Mouse (Mus musculus) heart, adult 11 months (tissue): ENCODE results near the gene Vps16.
A peak's percentile ranks its signal among the peaks of the same experiment; 100 is the strongest.

Experiments
- DNase-seq: peaks from one replicate; pipeline ENCODE4 v3.0.0; 2022

Gene Vps16

GRCm38 (mm10) chr2:130466438-130466837, 42.3 kb downstream of the Vps16 start:
- DNase-seq, result no peak

GRCm38 (mm10) chr2:130469366-130469765, 45.2 kb downstream of the Vps16 start:
- DNase-seq, result no peak

DNA sequence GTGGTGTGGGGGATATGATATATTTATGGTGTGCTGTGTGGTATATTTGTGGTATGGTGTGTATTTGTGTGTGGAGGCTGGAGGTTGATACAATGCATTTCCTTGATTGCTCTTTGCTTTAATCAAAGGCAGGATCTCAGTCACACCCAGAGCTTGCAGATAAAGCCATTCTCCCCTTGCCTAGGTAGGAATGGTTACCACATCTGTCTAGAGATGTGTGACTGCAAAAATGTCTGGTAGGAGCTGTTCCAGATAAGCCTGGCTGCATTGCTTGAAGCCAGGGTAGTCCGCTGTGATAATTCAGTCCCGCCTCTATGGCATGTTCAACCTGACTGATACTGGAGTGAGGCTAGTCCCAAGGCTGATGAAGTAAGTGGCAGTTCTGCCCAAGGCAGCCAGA, 45.8 kb downstream of the Vps16 start:
- DNase-seq, result no peak

GRCm38 (mm10) chr2:130472908-130473510, 48.9 kb downstream of the Vps16 start:
- peak; percentile 83 for DNase-seq

DNA sequence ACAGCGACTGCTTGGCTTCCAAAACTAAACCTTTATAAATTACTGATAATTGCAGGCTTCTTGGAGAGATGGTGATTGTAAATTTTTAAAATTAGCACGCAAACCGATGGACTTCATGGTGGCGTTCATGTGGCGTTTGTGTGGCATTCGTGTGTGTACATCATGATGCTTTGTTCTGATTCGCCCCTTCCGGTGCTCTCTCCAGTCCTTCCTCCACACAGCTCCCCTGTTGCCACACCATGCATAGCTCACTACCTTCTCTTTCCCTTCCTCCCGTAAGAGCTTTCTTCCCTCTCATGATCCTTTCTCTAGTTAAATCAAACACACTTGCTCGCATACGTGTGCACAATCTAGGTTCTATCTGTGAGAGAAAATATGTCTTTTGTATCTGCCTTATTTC, 51.6 kb downstream of the Vps16 start:
- DNase-seq, result no peak

- peak; percentile 94 for DNase-seq
These were observed 52.6 kb downstream of the Vps16 start for GRCm38 (mm10) chr2:130476666-130477297.

- DNase-seq, result no peak
These were observed 58.0 kb downstream of the Vps16 start for GRCm38 (mm10) chr2:130482177-130482576.

DNA sequence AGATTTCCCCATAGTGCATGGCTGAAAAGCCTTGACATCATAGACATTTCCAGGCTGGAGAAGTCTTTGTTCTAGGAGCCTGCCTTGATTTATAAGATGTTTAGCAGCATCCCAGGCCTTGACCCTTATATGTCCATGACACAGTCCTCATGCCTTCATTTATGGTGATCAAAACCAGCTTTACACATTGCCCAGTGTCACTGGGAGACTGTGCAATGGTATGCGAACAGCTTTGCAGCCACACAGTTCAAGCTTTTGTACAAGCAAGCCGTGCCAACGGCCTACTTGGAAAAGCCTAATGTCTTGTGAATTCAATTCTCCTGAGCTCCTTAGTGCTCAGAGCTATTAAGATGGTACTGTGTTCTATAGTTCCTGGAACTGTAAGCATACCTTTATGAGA, 58.6 kb downstream of the Vps16 start:
- DNase-seq, result no peak

DNA sequence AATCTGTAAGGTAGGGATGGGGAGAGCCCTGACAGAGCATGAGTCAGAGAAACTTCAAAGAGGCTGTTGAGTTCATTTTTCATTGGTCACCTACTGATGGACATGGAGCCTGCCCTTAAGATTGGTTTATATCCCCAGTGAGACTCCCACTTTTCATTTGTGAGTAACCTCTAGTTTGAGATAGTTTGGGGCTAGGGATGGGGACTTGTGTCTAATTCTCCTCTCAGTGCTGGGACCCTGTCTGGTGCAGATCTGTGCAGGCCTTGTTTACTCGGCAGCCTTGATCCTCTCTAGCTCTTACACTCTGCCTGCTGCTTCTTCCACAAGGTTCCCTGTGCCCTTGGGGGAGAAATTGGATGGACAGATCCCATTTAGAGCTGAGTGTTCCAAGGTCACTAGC, 60.1 kb downstream of the Vps16 start:
- DNase-seq, result no peak

DNA sequence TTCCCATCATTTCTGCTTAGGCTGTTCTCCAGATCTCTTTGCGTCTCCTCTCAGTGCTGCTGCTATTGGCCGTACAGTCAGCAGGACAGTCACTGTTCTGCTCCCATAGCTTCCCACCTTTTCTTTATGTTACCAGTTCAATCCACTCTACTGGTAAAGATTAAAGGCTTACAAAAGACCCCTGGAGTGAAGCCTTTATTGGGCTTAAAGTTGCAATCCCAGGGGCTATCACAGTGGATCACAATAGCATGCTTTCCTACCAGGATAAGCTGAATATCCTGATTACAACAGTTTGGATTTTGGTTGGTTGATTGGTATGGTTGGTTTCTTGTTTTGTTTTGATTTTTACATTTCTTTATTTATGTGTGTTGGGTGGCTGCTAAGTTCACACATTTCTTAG, 63.9 kb downstream of the Vps16 start:
- DNase-seq, result no peak

GRCm38 (mm10) chr2:130488600-130488999, 64.5 kb downstream of the Vps16 start:
- DNase-seq, result peak; percentile 95

GRCm38 (mm10) chr2:130491162-130491561, 67.0 kb downstream of the Vps16 start:
- no peak for DNase-seq

DNA sequence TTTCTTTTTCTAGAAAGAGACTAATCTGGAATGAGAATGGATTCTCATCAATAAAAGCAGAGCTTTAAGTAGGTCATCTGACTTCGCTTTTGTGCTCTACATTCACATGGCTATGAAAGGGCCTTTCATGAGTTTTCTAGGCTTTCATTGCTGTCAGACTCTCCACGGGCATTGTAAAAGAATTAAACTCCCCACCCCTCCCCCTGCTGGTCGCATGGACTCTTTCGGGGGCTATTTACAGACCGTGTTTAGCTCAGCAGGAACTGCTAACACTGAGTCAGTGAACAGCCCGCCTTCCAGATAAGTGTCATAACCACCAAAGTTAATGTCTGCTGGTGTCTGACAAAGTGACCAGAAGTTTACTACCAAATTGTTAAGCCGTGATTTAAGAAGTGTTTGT, 67.4 kb downstream of the Vps16 start:
- peak; percentile 96 for DNase-seq
